In the genomic region with DNA sequence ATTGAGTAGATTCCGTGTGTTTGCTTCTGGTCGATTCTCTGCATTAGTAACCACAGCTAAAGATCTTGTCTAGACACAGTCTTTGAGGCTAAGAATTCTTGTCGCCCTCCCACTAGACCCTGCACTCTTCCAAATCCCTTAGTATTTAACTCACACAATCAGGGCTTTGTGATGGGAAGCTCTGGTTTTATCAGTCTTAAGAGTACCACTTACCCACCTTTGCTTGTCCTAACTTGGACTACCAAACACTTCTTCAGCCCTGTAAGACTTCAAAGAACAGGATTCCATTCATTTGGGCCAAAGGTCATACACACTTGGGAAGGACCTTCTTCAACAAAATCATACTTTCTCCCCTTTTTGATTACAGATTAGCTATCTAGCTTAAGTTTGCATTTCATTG, we compare ENCODE assay signal across 25 mouse cellular contexts.
"Had no signal": no experiment of that assay in that cellular context is flagged by ENCODE, and none has a peak within 500 bp of the region (broad histone marks: within the 10 kb centered on the region; RNA-seq: fewer than 3 reads in every experiment).

No protein-coding gene starts in this region.

- H3K9ac ChIP-seq: embryonic facial prominence, embryonic 12.5 days; embryonic facial prominence, embryonic 13.5 days; embryonic facial prominence, embryonic 15.5 days; forebrain, embryonic 12.5 days; forebrain, embryonic 13.5 days; forebrain, embryonic 15.5 days had no signal

- H3K27me3 ChIP-seq: embryonic facial prominence, embryonic 12.5 days; embryonic facial prominence, embryonic 13.5 days; embryonic facial prominence, embryonic 15.5 days; forebrain, embryonic 12.5 days; forebrain, embryonic 13.5 days; forebrain, embryonic 15.5 days had no signal

- H3K36me3 ChIP-seq: embryonic facial prominence, embryonic 10.5 days; embryonic facial prominence, embryonic 12.5 days; embryonic facial prominence, embryonic 13.5 days; embryonic facial prominence, embryonic 15.5 days; forebrain, embryonic 10.5 days; forebrain, embryonic 12.5 days; forebrain, embryonic 15.5 days had no signal

- H3K9me3 ChIP-seq: embryonic facial prominence, embryonic 10.5 days; embryonic facial prominence, embryonic 12.5 days; embryonic facial prominence, embryonic 13.5 days; embryonic facial prominence, embryonic 15.5 days; forebrain, embryonic 10.5 days; forebrain, embryonic 12.5 days; forebrain, embryonic 13.5 days; forebrain, embryonic 15.5 days had no signal

- DNase-seq: cerebellum, adult 9-10 months; cerebellum, adult 9-11 months; cerebellum, postnatal 10 days; cerebellum, postnatal 14 days; cerebellum, postnatal 25 days; cerebellum, postnatal 36 days; embryo, embryonic 11 days; gastrocnemius, adult 2 months; gastrocnemius, postnatal 10 days; gastrocnemius, postnatal 14 days; gastrocnemius, postnatal 25 days; gastrocnemius, postnatal 36 days; heart, adult 18-20 months; heart, adult 2 months had no signal

- H3K27ac ChIP-seq: embryonic facial prominence, embryonic 10.5 days; embryonic facial prominence, embryonic 12.5 days; embryonic facial prominence, embryonic 13.5 days; embryonic facial prominence, embryonic 15.5 days; forebrain, embryonic 10.5 days; forebrain, embryonic 12.5 days; forebrain, embryonic 13.5 days; forebrain, embryonic 15.5 days; gastrocnemius, adult 2 months; heart, adult 2 months had no signal

- H3K4me2 ChIP-seq: embryonic facial prominence, embryonic 12.5 days; embryonic facial prominence, embryonic 13.5 days; embryonic facial prominence, embryonic 15.5 days; forebrain, embryonic 12.5 days; forebrain, embryonic 13.5 days; forebrain, embryonic 15.5 days had no signal

- H3K4me3 ChIP-seq: embryonic facial prominence, embryonic 10.5 days; embryonic facial prominence, embryonic 12.5 days; embryonic facial prominence, embryonic 13.5 days; embryonic facial prominence, embryonic 15.5 days; erythroblast, embryonic 14.5 days; forebrain, embryonic 10.5 days; forebrain, embryonic 12.5 days; forebrain, embryonic 13.5 days; forebrain, embryonic 15.5 days; gastrocnemius, adult 2 months; heart, adult 2 months had no signal

- H3K4me1 ChIP-seq: embryonic facial prominence, embryonic 10.5 days; embryonic facial prominence, embryonic 12.5 days; embryonic facial prominence, embryonic 13.5 days; embryonic facial prominence, embryonic 15.5 days; forebrain, embryonic 10.5 days; forebrain, embryonic 12.5 days; forebrain, embryonic 13.5 days; forebrain, embryonic 15.5 days had no signal

- ATAC-seq: forebrain, embryonic 13.5 days; forebrain, embryonic 14.5 days; forebrain, embryonic 15.5 days; forebrain, embryonic 16.5 days had no signal
